Mouse (Mus musculus) right cerebral cortex, postnatal 10 days (tissue): ENCODE data around the gene Stip1.
"Not testable (repeated sequence)": the region's sequence is repeated elsewhere in the genome, so short reads cannot be mapped to it uniquely, and the experiment has no call there.

ENCODE experiments used
- DNase-seq, 2 experiments: peaks; one replicate each; pipeline ENCODE4 v3.0.0; 2021; ENCODE audit warnings: low spot score in 2 of 2

The Stip1 gene

GRCm38 (mm10) chr19:7064571-7064970 is 24.8 kb upstream of the Stip1 start:
- DNase-seq = peak; percentile 88 to 91

GRCm38 (mm10) chr19:7062916-7063315 is 23.1 kb upstream of the Stip1 start:
- no peak for DNase-seq

- DNase-seq = no peak
Observed at GRCm38 (mm10) chr19:7062110-7062509, 22.3 kb upstream of the Stip1 start.

GRCm38 (mm10) chr19:7058541-7058940 is 18.8 kb upstream of the Stip1 start:
- no peak for DNase-seq

- DNase-seq = peak; percentile 81 to 82
Observed at GRCm38 (mm10) chr19:7057722-7058207, 18.0 kb upstream of the Stip1 start.

- DNase-seq = peak in 1 of 2 experiments; percentile 64
Observed at GRCm38 (mm10) chr19:7057126-7057721, 17.5 kb upstream of the Stip1 start.

GRCm38 (mm10) chr19:7056248-7057087 is 16.7 kb upstream of the Stip1 start, which contains the start of gene Macrod1:
Gene Macrod1, plus strand, starts transcription at chr19:7056810.
- DNase-seq = peak; percentile 88 to 91

GRCm38 (mm10) chr19:7055173-7055572 is 15.4 kb upstream of the Stip1 start:
- no peak for DNase-seq

- DNase-seq = no peak
Observed at GRCm38 (mm10) chr19:7054772-7055171, 15.0 kb upstream of the Stip1 start.

- not testable (repeated sequence) for DNase-seq
Observed at GRCm38 (mm10) chr19:7053382-7053781, 13.6 kb upstream of the Stip1 start.

GRCm38 (mm10) chr19:7044706-7045105 is 4.9 kb upstream of the Stip1 start:
- DNase-seq = no peak

GRCm38 (mm10) chr19:7044279-7044678 is 4.5 kb upstream of the Stip1 start:
- no peak for DNase-seq

GRCm38 (mm10) chr19:7041171-7041570 is 1.4 kb upstream of the Stip1 start:
- no peak for DNase-seq

- DNase-seq = no peak
Observed at GRCm38 (mm10) chr19:7040637-7041130, 917 bp upstream of the Stip1 start.

GRCm38 (mm10) chr19:7039088-7039720 is 563 bp downstream of the Stip1 start:
- DNase-seq = peak; percentile 75 to 79

- DNase-seq = no peak
Observed at GRCm38 (mm10) chr19:7034006-7034405, 5.8 kb downstream of the Stip1 start.

GRCm38 (mm10) chr19:7029531-7029930 is 10.2 kb downstream of the Stip1 start:
- peak; percentile 53 to 73 for DNase-seq

- no peak for DNase-seq
Observed at GRCm38 (mm10) chr19:7020224-7020641, 19.5 kb downstream of the Stip1 start.

GRCm38 (mm10) chr19:7019191-7019590 is 20.6 kb downstream of the Stip1 start, which contains the start of gene Fermt3:
Gene Fermt3, minus strand, starts transcription at chr19:7019469.
- DNase-seq = peak; percentile 57 to 67

GRCm38 (mm10) chr19:7018546-7018945 is 21.2 kb downstream of the Stip1 start:
- no peak for DNase-seq

- DNase-seq = no peak
Observed at GRCm38 (mm10) chr19:7017541-7018457, 22.0 kb downstream of the Stip1 start.
